Comparison of ENCODE assay signal across 8 mouse cellular contexts in the genomic region with DNA sequence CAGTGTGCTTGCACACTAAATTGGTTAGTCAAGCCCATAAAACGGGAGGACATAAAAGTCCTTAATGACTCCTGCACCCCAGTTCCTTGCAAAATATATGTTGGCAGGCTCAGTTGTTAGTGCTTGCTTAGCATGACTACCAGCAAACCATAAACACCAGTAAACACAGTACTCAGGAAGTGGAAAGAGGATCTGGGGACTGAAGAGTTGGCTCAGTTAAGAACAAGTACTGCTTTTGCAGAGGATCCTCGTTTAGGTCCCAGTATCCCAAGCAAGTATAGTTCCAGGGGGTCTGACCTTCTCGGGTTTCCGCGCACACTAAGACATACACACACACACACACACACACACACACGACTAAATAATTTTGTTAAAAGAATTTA. TPM values are rescaled to one million over a fixed set of nuclear protein-coding genes. Genes with fewer than 3 reads are reported as not detected.
DNase-seq lines count a peak whose midpoint lies in the region; ATAC-seq and TF ChIP-seq lines count a peak whose summit lies in the region.

No protein-coding gene starts in this region.

- H3K27me3 ChIP-seq in kidney, embryonic 16.5 days (ENCODE audit: insufficient read depth, low read length) = no peaks in the 10 kb centered on the region
- H3K27me3 ChIP-seq in embryonic facial prominence, embryonic 12.5 days = no peaks in the 10 kb centered on the region
- peaks cover 4% of the 10 kb centered on the region; the same call in 1 of the 2 replicates for H3K27me3 ChIP-seq in intestine, postnatal 0 days (replicated peaks; ENCODE audit: control insufficient read depth, insufficient read depth, low read length)
- H3K27me3 ChIP-seq in neural tube, embryonic 12.5 days (replicated peaks) = no peaks in the 10 kb centered on the region

- H3K9me3 ChIP-seq in kidney, embryonic 16.5 days (ENCODE audit: low read length) = no peaks in the 10 kb centered on the region
- no peaks in the 10 kb centered on the region for H3K9me3 ChIP-seq in embryonic facial prominence, embryonic 12.5 days
- H3K9me3 ChIP-seq in intestine, postnatal 0 days (ENCODE audit: control insufficient read depth) = no peaks in the 10 kb centered on the region
- H3K9me3 ChIP-seq in neural tube, embryonic 12.5 days = no peaks in the 10 kb centered on the region

- WGBS in kidney, embryonic 16.5 days = 30% methylated on average over 6 of the region's 6 CpGs
- WGBS in embryonic facial prominence, embryonic 12.5 days = 45% methylated on average over 6 of the region's 6 CpGs
- WGBS in intestine, postnatal 0 days = 35% methylated on average over 6 of the region's 6 CpGs
- WGBS in neural tube, embryonic 12.5 days = 36% methylated on average over 6 of the region's 6 CpGs

- H3K27ac ChIP-seq in kidney, embryonic 16.5 days (ENCODE audit: low read length) = peak overlapping the region; percentile 90
- H3K27ac ChIP-seq in embryonic facial prominence, embryonic 12.5 days = peak overlapping the region; percentile 81
- H3K27ac ChIP-seq in intestine, postnatal 0 days (ENCODE audit: low read depth, low read length) = 0 out of 2 replicates have a peak overlapping the region, but pooled peaks have one; percentile 29
- H3K27ac ChIP-seq in neural tube, embryonic 12.5 days = no peak overlapping the region

- H3K4me2 ChIP-seq in kidney, embryonic 16.5 days (replicated peaks; ENCODE audit: low read depth, low read length) = peak overlapping the region; percentile 89
- H3K4me2 ChIP-seq in embryonic facial prominence, embryonic 12.5 days (replicated peaks) = peak overlapping the region; percentile 69
- peak overlapping the region; percentile 84 for H3K4me2 ChIP-seq in intestine, postnatal 0 days (replicated peaks; ENCODE audit: low read depth)
- H3K4me2 ChIP-seq in neural tube, embryonic 12.5 days (replicated peaks) = peak overlapping the region; percentile 64

- peaks cover 38% of the 10 kb centered on the region for H3K4me1 ChIP-seq in kidney, embryonic 16.5 days (ENCODE audit: insufficient read depth, low read length)
- H3K4me1 ChIP-seq in embryonic facial prominence, embryonic 12.5 days = peaks cover 21% of the 10 kb centered on the region
- no peaks in the 10 kb centered on the region; the same call in 1 of the 2 replicates for H3K4me1 ChIP-seq in intestine, postnatal 0 days (replicated peaks; ENCODE audit: control insufficient read depth, insufficient read depth, low read length)
- H3K4me1 ChIP-seq in neural tube, embryonic 12.5 days = peaks cover 25% of the 10 kb centered on the region

- ATAC-seq in kidney, embryonic 16.5 days (ENCODE audit: low FRiP score, low TSS enrichment) = no peak; the same call in 1 of the 2 replicates
- ATAC-seq in embryonic facial prominence, embryonic 12.5 days (ENCODE audit: insufficient number of reproducible peaks, insufficient read depth, low FRiP score, low TSS enrichment) = peak; percentile 24; the same call in 1 of the 2 replicates
- peak; percentile 32; the same call in 1 of the 2 replicates for ATAC-seq in intestine, postnatal 0 days
- ATAC-seq in neural tube, embryonic 12.5 days (ENCODE audit: low FRiP score, low read depth) = peak; percentile 73; the same call in 1 of the 2 replicates
- no peak; the same call in 1 of the 2 replicates for ATAC-seq in cerebellum, adult (ENCODE audit: insufficient number of reproducible peaks, low FRiP score, low TSS enrichment)

- DNase-seq in kidney, postnatal 36 days = no peak
- no peak for DNase-seq in urinary bladder, postnatal 25 days (ENCODE audit: low spot score)
- no peak for DNase-seq in MN1 (ENCODE audit: low spot score)

- peak overlapping the region; percentile 77 for H3K4me3 ChIP-seq in kidney, embryonic 16.5 days (ENCODE audit: low read length)
- H3K4me3 ChIP-seq in embryonic facial prominence, embryonic 12.5 days = peak overlapping the region; percentile 74
- H3K4me3 ChIP-seq in intestine, postnatal 0 days (ENCODE audit: low read depth, low read length) = peak overlapping the region; percentile 55
- H3K4me3 ChIP-seq in neural tube, embryonic 12.5 days = peak overlapping the region; percentile 60

- H3K9ac ChIP-seq in kidney, embryonic 16.5 days (replicated peaks; ENCODE audit: low read length) = no peak overlapping the region
- peak overlapping the region; percentile 76; the same call in 1 of the 2 replicates for H3K9ac ChIP-seq in embryonic facial prominence, embryonic 12.5 days
- no peak overlapping the region for H3K9ac ChIP-seq in intestine, postnatal 0 days (ENCODE audit: low read depth, low read length)
- no peak overlapping the region for H3K9ac ChIP-seq in neural tube, embryonic 12.5 days

- peaks cover 12% of the 10 kb centered on the region for H3K36me3 ChIP-seq in kidney, embryonic 16.5 days (ENCODE audit: insufficient read depth, low read length)
- H3K36me3 ChIP-seq in embryonic facial prominence, embryonic 12.5 days = peaks cover 21% of the 10 kb centered on the region
- H3K36me3 ChIP-seq in intestine, postnatal 0 days (ENCODE audit: control insufficient read depth, insufficient read depth) = peaks cover 13% of the 10 kb centered on the region
- peaks cover 24% of the 10 kb centered on the region for H3K36me3 ChIP-seq in neural tube, embryonic 12.5 days

- TF ChIP-seq CTCF in intestine, postnatal 0 days (IDR thresholded peaks at IDR 0.05; ENCODE audit: low read depth) = no peak

RNA-seq across cellular contexts. Expression of gene Slc25a17, which starts 0.4 kb away (rescaled TPM):
- 134 and 148 TPM in 2 replicates for polyA plus RNA-seq in kidney, embryonic 16.5 days (2015; fragmentation: Nextera tagmentation; extraction: Ambion mirVana)
- 112 TPM in 2 replicates for polyA plus RNA-seq in embryonic facial prominence, embryonic 12.5 days (2016; fragmentation: Nextera tagmentation; extraction: Ambion mirVana)
- 30.6 and 33.2 TPM in 2 replicates for polyA plus RNA-seq in intestine, postnatal 0 days (2015; fragmentation: Nextera tagmentation; extraction: Ambion mirVana)
- 112 and 119 TPM in 2 replicates for polyA plus RNA-seq in neural tube, embryonic 12.5 days (2016; fragmentation: Nextera tagmentation; extraction: Ambion mirVana)

RNA-seq across cellular contexts. Expression of gene St13, which starts 38.9 kb away (rescaled TPM):
- 192 and 194 TPM in 2 replicates for polyA plus RNA-seq in kidney, embryonic 16.5 days (2015; fragmentation: Nextera tagmentation; extraction: Ambion mirVana)
- polyA plus RNA-seq in embryonic facial prominence, embryonic 12.5 days (2016; fragmentation: Nextera tagmentation; extraction: Ambion mirVana) = 199 and 207 TPM in 2 replicates
- polyA plus RNA-seq in intestine, postnatal 0 days (2015; fragmentation: Nextera tagmentation; extraction: Ambion mirVana) = 66.9 and 68.2 TPM in 2 replicates
- polyA plus RNA-seq in neural tube, embryonic 12.5 days (2016; fragmentation: Nextera tagmentation; extraction: Ambion mirVana) = 190 and 196 TPM in 2 replicates

RNA-seq across cellular contexts. Expression of gene Xpnpep3, which starts 38.9 kb away (rescaled TPM):
- polyA plus RNA-seq in kidney, embryonic 16.5 days (2015; fragmentation: Nextera tagmentation; extraction: Ambion mirVana) = 10.9 and 13.9 TPM in 2 replicates
- 13.1 and 13.3 TPM in 2 replicates for polyA plus RNA-seq in embryonic facial prominence, embryonic 12.5 days (2016; fragmentation: Nextera tagmentation; extraction: Ambion mirVana)
- 2.3 and 2.4 TPM in 2 replicates for polyA plus RNA-seq in intestine, postnatal 0 days (2015; fragmentation: Nextera tagmentation; extraction: Ambion mirVana)
- 9.7 TPM in 2 replicates for polyA plus RNA-seq in neural tube, embryonic 12.5 days (2016; fragmentation: Nextera tagmentation; extraction: Ambion mirVana)

RNA-seq across cellular contexts. Expression of gene Dnajb7, which starts 47.1 kb away (rescaled TPM):
- polyA plus RNA-seq in kidney, embryonic 16.5 days (2015; fragmentation: Nextera tagmentation; extraction: Ambion mirVana) = 1.3 and 3.4 TPM in 2 replicates
- polyA plus RNA-seq in embryonic facial prominence, embryonic 12.5 days (2016; fragmentation: Nextera tagmentation; extraction: Ambion mirVana) = 2.8 and 3.2 TPM in 2 replicates
- polyA plus RNA-seq in intestine, postnatal 0 days (2015; fragmentation: Nextera tagmentation; extraction: Ambion mirVana) = 0.17 and 0.35 TPM in 2 replicates
- 1.9 and 2.0 TPM in 2 replicates for polyA plus RNA-seq in neural tube, embryonic 12.5 days (2016; fragmentation: Nextera tagmentation; extraction: Ambion mirVana)

Comparison
In these comparisons a context has a peak if more than half of its experiments do, and no peak if none do; other contexts are left out.
1. ATAC-seq: peak in embryonic facial prominence, embryonic 12.5 days (single experiment), intestine, postnatal 0 days (single experiment) and neural tube, embryonic 12.5 days (single experiment); none in kidney, embryonic 16.5 days (single experiment) and cerebellum, adult (single experiment).
2. Peak in every context shown above with its lines, with median percentiles within 50 percentile points of each other: H3K4me2 ChIP-seq and H3K4me3 ChIP-seq.